Mouse (Mus musculus) bone marrow, adult 2 months (tissue): Measurements from ENCODE around the gene 1700042G07Rik.

Source experiments
- CTCF ChIP-seq: fragments of 200-500 bp; IDR thresholded peaks from 2 replicates; pipeline ENCODE4 v1.5.1; 2011; ENCODE audit warnings: low read length, control low read depth; ENCODE audit not compliant: control insufficient read depth, insufficient read depth
- POLR2A ChIP-seq: fragments of 200-500 bp; IDR thresholded peaks from 2 replicates; pipeline ENCODE4 v1.6.1; 2011; ENCODE audit warnings: low read depth, mild to moderate bottlenecking, control low read depth, low read length, borderline replicate concordance; ENCODE audit not compliant: control insufficient read depth

GRCm38 (mm10) chr4:116173752-116174151 is 580 bp downstream of the 1700042G07Rik start:
- no peak for TF ChIP-seq CTCF
- no peak for TF ChIP-seq POLR2A
